Mouse (Mus musculus) cortical plate, adult 2 months (tissue): ENCODE measurements at regions not wholly inside any gene's neighbourhood (a gene's known extent, or its start where the extent isn't known, plus 50 kb on each side); places are given as distances from the start of the nearest gene placed in this dataset.

Experiments used
- H3K27ac ChIP-seq: fragments of 200-500 bp; 2 replicates; pipeline ENCODE4 v1.5.1; 2012; ENCODE audit warnings: low read length, control low read depth, inconsistent platforms; ENCODE audit not compliant: insufficient read depth
- H3K4me1 ChIP-seq: fragments of 200-500 bp; 2 replicates; pipeline ENCODE4 v1.6.1; 2011; ENCODE audit warnings: low read length; ENCODE audit not compliant: control insufficient read depth, insufficient read depth
- H3K4me3 ChIP-seq: fragments of 200-500 bp; 2 replicates; pipeline ENCODE4 v1.5.1; 2011; ENCODE audit warnings: mild to moderate bottlenecking, low read length, control low read depth; ENCODE audit not compliant: insufficient read depth
- CTCF ChIP-seq: fragments of 200-500 bp; IDR thresholded peaks from 2 replicates; pipeline ENCODE4 v1.5.1; 2011; ENCODE audit warnings: mild to moderate bottlenecking, control low read depth, low read length; ENCODE audit not compliant: insufficient read depth; ENCODE audit errors: extremely low read depth
- POLR2A ChIP-seq: fragments of 200-500 bp; IDR thresholded peaks from 2 replicates; pipeline ENCODE4 v1.6.1; 2011; ENCODE audit warnings: mild to moderate bottlenecking, low read length, control low read depth; ENCODE audit not compliant: insufficient read depth; ENCODE audit errors: extremely low read depth

DNA sequence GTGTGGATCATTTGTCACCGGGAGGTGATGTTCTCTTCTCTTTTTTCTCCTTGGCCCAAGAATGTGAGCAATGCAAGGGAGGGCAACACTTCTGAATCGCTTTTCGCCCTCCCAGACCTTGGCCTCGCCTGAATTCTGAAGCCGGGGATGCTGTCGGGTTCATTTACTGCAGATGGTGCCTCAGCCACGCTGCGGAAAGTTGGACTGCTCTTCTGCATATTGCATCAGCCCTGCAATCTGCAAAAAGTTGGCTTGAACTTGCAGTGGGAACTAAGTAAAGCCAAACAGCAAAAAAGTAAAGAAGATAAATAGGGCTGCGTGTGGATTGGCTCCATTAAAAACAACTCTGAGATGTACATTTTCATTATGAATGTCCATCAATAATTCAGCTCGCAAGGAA, 55.9 kb upstream of the Dok5 start:
- no peak for TF ChIP-seq CTCF
- Histone ChIP-seq H3K4me3 (no peak overlapping the region), H3K4me1 (peaks cover 2% of the 10 kb centered on the region; the same call in 1 of the 2 replicates), H3K27ac (no peak overlapping the region)

DNA sequence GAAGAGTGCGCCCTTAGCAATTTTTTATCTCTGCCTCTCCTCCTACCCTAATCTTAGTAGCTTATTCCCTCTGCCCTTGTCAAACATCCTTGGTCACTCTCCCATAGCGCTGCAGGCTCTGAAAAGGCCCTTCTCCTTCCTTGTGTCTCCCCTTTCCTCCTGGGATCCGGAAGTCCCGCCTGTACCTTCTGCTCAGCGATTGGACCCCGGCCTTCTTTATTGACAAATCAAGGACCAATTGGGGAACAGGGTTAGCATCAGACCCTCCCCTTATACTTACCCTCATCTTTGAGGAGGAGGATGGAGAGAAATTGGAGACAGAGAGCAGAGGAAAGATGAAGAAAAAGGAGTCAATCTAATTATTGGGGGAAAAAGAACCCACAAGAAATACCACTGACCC, 57.9 kb upstream of the Dok5 start:
- Histone ChIP-seq H3K4me1 (peaks cover 2% of the 10 kb centered on the region; the same call in 1 of the 2 replicates), H3K4me3 (no peak overlapping the region), H3K27ac (no peak overlapping the region)
- no peak for TF ChIP-seq POLR2A
- no peak for TF ChIP-seq CTCF

GRCm38 (mm10) chr2:170672789-170673188, 58.8 kb upstream of the Dok5 start:
- no peak for TF ChIP-seq CTCF
- TF ChIP-seq POLR2A, result no peak
- no peak overlapping the region for H3K4me3 ChIP-seq
- peaks cover 2% of the 10 kb centered on the region; the same call in 1 of the 2 replicates for H3K4me1 ChIP-seq

DNA sequence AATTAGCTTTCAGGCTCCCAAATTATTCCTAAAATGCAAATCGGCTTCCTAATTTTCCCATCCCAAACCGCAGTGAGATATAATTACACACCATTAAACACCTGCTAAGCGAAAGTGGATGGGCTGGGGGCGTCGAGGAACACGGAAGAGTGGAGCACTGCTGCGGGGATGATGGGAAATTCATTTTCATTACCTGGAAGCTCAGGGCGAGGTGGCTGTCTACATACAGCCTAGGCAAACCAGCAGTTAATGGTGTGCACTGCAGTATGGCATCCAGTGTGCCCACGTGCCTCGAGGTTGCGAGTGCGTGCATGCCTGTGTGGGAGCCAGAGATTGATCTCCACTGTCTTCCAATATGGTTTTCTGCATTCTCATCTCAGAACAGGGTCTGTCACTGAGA, 62.6 kb upstream of the Dok5 start:
- Histone ChIP-seq H3K4me3 (no peak overlapping the region), H3K4me1 (no peaks in the 10 kb centered on the region), H3K27ac (no peak overlapping the region)
- no peak for TF ChIP-seq CTCF
- no peak for TF ChIP-seq POLR2A

More at GRCm38 (mm10) chr2:170672789-170673188, 58.8 kb upstream of the Dok5 start:
- H3K27ac ChIP-seq, result no peak overlapping the region

DNA sequence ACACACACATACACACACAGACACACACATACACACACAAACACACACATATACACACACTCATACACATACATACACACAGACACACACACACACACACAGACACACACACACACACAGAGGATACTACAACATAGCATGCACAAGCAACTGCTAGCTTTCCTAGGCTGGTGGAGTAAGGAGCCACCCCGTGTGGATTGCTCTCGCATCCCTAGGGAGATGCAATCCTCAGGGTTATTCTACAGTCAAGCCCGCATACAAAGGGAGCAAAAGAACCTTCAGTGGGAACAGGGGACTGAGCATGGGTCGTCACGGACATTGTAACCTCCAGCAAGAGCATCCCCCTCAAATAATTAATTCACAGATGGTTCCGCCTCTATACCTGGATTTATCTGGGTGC, 63.1 kb upstream of the Dok5 start:
- no peak overlapping the region for H3K4me3 ChIP-seq
- H3K27ac ChIP-seq, result no peak overlapping the region
- H3K4me1 ChIP-seq, result no peaks in the 10 kb centered on the region
- TF ChIP-seq POLR2A, result no peak
- no peak for TF ChIP-seq CTCF

GRCm38 (mm10) chr2:170662069-170662980, 60.5 kb upstream of the 4930470P17Rik start:
- Histone ChIP-seq H3K27ac (no peak overlapping the region), H3K4me1 (no peaks in the 10 kb centered on the region), H3K4me3 (peak overlapping the region; percentile 31)
- TF ChIP-seq CTCF, result no peak
- peak; percentile 82 for TF ChIP-seq POLR2A

DNA sequence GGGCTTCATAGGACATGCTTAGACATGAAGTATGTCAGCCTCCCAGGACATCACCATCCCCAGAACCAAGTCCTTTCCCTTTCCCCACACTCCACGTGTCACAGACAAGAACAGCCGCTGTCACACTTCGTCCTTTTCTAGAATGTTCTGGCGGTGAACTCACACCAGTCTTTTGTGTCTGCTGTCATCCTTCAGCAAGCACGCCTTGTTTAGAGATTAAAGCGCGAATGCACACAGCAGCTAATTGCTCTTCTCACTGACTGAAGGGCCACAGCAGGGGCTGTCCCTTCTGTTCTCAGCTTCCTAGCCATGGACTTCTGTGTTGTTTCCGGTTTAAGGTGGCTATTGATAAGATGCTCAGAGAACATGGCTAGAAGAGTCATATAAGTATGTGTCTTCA, 57.5 kb upstream of the 4930470P17Rik start:
- no peak overlapping the region for H3K27ac ChIP-seq
- no peak for TF ChIP-seq CTCF
- no peak for TF ChIP-seq POLR2A
- H3K4me1 ChIP-seq, result no peaks in the 10 kb centered on the region
- no peak overlapping the region for H3K4me3 ChIP-seq

DNA sequence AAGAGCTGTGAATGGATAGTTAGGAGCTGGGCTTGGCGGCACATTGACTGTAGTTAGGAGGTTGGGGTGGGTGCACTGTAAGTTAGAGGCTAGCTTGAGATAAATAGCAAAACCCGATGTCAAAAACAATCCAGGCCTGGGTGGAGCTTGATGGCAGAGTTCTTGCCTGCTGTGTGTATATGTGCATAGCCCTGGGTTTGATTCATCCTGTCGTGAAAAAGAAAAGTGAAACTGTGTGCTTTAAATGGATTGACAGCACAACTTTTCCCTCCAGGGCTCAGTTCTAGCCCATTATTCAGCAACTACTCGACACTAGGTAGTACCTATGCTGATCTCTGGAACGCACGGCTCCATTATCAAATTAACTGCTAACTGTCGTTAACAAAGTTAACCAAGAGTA, 56.7 kb upstream of the 4930470P17Rik start:
- Histone ChIP-seq H3K27ac (no peak overlapping the region), H3K4me1 (no peaks in the 10 kb centered on the region), H3K4me3 (no peak overlapping the region)
- TF ChIP-seq CTCF (no peak), POLR2A (no peak)

DNA sequence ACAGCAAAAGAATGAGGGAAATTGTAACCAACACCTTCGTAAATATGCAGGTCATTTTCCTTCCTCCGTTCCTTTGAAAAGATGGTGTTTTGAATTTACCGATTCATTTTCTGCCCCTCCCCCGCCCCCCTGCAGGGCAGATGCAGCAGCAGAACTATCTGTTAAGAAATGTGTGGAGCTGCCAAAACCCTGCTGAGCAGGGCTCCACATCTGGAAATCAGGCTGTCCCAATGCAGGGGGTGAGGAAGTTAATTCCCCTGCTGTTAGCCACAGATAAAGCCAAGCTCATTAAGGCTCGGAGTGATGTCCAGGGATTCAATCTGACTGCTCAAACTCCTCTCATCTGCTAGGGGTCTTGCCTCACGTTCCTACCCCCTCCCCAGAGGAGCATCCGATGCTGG, 56.0 kb upstream of the 4930470P17Rik start:
- Histone ChIP-seq H3K4me1 (no peaks in the 10 kb centered on the region), H3K27ac (no peak overlapping the region), H3K4me3 (no peak overlapping the region)
- no peak for TF ChIP-seq CTCF
- TF ChIP-seq POLR2A, result no peak

DNA sequence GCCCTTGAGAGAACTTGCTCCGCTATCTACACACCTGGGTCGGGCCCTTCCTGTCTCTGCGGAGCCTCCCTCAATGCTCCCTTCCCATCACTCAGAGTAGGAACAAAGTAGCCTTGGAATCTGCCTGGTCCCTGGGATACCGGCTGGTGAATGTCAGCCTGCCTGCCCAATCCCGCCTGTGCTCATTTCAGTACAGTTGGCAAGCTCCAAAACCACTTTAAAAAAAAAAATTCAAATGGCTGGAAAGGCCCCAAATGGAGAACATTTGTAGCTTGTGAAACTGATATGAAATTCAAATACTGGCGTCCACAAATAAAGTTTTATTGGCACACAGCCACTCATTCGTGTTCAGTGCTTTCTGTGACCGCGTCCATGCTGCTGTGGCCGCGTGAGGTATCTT, 50.3 kb upstream of the 4930470P17Rik start:
- no peak for TF ChIP-seq POLR2A
- TF ChIP-seq CTCF, result no peak
- H3K4me1 ChIP-seq, result no peaks in the 10 kb centered on the region
- no peak overlapping the region for H3K4me3 ChIP-seq
- no peak overlapping the region for H3K27ac ChIP-seq
